Mouse (Mus musculus) heart, embryonic 11.5 days (tissue): ENCODE data around the gene Sgsm2. TPM values are rescaled to one million over a fixed set of nuclear protein-coding genes. Genes with fewer than 3 reads are reported as not detected.

Experiments
- ATAC-seq: fragments of 200-750 bp; cut with Nextera tagmentation; replicated peaks from 2 replicates; pipeline ENCODE4 v1.8.0; 2017; ENCODE audit warnings: moderate library complexity; ENCODE audit not compliant: insufficient number of reproducible peaks, low FRiP score, low TSS enrichment
- H3K27ac ChIP-seq: fragments of 300-500 bp; sonication (generic); 2 replicates; pipeline ENCODE4 v1.5.1; 2014; ENCODE audit warnings: mild to moderate bottlenecking, low read depth, low read length
- H3K27me3 ChIP-seq: fragments of 300-500 bp; sonication (generic); 2 replicates; pipeline ENCODE4 v1.6.1; 2014; ENCODE audit warnings: mild to moderate bottlenecking, low read length, mixed read lengths; ENCODE audit not compliant: control insufficient read depth, insufficient read depth
- H3K36me3 ChIP-seq: fragments of 300-500 bp; sonication (generic); 2 replicates; pipeline ENCODE4 v1.6.1; 2014; ENCODE audit warnings: mild to moderate bottlenecking, low read length, moderate library complexity, mixed read lengths; ENCODE audit not compliant: control insufficient read depth, insufficient read depth
- H3K4me1 ChIP-seq: fragments of 300-500 bp; sonication (generic); 2 replicates; pipeline ENCODE4 v1.6.1; 2014; ENCODE audit warnings: low read length; ENCODE audit not compliant: control insufficient read depth, insufficient read depth
- H3K4me2 ChIP-seq: fragments of 300-500 bp; sonication (generic); 2 replicates; pipeline ENCODE4 v1.6.1; 2014; ENCODE audit warnings: mild to moderate bottlenecking, moderate library complexity
- H3K4me3 ChIP-seq: fragments of 300-500 bp; sonication (generic); 2 replicates; pipeline ENCODE4 v1.5.1; 2014; ENCODE audit warnings: low read depth, low read length
- H3K9ac ChIP-seq: fragments of 300-500 bp; sonication (generic); 2 replicates; pipeline ENCODE4 v1.6.1; 2014; ENCODE audit warnings: mild to moderate bottlenecking, low read depth, low read length, moderate library complexity
- H3K9me3 ChIP-seq: fragments of 300-500 bp; sonication (generic); replicated peaks from 2 replicates; pipeline ENCODE4 v1.6.1; 2016; ENCODE audit warnings: low read length; ENCODE audit not compliant: control insufficient read depth
- WGBS: fragments of 180-500 bp; shearing (Covaris S2); extraction: QIAGEN DNeasy Blood & Tissue Kit; methylation state at CpG from one replicate; pipeline ENCODE4 v1.1.7; 2014; ENCODE audit not compliant: insufficient replicate concordance; 5-methylcytosine and 5-hydroxymethylcytosine counted together
- polyA plus RNA-seq: library from polyadenylated mRNA; unstranded; fragments of >200 nt; fragmentation: Nextera tagmentation; extraction: Ambion mirVana; gene quantifications from 2 replicates; pipeline ENCODE4 v1.2.1, GENCODE M21; 2014

Gene Sgsm2
- 3.9 and 5.5 TPM in 2 replicates for polyA plus RNA-seq

DNA sequence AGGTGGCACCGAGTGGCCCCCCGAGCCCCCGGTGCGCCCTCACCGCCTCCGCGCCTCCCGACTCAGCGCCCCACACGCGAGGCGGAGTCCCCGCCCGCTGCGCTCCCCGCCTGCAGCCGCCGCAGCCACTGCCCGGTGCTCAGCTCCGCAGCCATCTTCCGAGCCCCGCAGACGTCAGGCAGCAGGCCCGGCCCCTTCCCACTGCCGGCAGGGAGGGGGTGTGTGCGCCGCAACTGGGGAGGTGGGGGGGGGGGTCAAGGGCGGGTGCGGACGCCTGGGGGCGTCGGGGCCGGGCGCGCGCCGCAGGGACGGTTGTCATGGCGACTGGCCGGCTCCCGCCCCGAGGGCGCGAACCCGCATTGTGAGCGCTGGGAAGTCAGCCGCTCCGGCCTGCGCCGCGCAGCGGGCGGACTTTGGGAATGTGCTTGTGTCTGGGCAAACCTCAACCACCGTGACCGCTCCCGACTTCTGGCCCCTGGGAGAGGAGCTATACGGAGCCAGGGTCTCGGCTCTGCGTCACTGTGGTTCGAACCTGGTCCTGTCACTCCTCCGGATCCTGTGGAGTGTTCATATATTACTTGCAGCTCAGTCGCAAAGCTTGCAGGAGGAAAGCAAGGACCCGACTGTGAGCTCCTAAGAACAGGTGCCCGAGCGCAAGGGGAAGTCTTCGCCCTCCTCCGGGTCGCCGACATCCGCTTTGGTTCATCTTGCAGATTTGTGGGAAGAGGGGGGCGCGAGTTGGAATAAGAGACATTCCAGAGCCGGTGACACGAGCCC, at the start of gene Sgsm2:
Sgsm2 (minus strand) TSS at position 160 of the 777 bp plus-strand sequence.
- Histone ChIP-seq H3K27me3 (no peaks in the 10 kb centered on the region), H3K4me1 (peaks cover 5% of the 10 kb centered on the region; the same call in 1 of the 2 replicates), H3K36me3 (peaks cover 17% of the 10 kb centered on the region; the same call in 1 of the 2 replicates), H3K4me2 (peak within 1 kb of the TSS; percentile 94), H3K9me3 (no peaks in the 10 kb centered on the region), H3K9ac (peak within 1 kb of the TSS; percentile 82), H3K27ac (peak within 1 kb of the TSS; percentile 79), H3K4me3 (peak within 1 kb of the TSS; percentile 91)
- peak; percentile 77 for ATAC-seq
- WGBS, result under 1% methylated on average over 67 of the region's 74 CpGs

DNA sequence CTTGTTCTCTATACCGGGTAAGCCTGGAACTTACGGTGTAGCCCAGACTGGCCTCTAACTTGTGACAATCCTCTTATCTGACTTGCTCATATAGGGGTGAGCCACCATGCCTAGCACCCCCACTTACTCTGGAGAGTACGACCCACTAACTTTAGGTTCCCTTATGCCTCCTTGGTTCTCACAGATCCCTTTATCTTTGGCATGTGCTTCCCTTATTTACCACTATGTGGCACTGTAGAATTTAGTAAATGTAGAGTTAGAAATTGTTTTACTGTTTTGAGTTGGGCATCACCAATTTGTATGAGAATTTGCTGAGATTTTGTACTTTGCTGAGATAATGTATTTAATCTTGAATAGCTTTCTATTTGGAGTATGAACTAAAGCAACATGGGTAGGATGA, 49.5 kb upstream of the Sgsm2 start:
- H3K4me3 ChIP-seq, result no peak overlapping the region

DNA sequence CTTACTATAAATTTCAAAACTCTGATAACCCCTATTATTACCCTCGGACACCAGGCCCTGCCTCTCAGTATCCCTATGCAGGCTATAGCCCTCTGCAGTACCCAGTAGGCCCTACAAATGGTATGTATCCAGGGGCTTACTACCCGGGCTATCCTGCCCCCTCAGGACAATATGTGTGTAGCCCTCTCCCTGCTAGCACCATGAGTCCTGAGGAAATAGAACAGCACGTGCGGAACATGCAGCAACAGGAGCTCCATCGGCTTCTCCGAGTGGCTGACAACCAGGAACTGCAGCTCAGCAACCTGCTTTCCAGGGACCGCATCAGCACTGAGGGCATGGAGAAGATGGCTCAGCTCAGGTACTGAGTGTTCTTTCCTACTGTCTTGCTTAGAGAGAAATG, 33.5 kb upstream of the Sgsm2 start:
- Histone ChIP-seq H3K27me3 (no peaks in the 10 kb centered on the region), H3K36me3 (peaks cover 11% of the 10 kb centered on the region), H3K4me2 (no peak overlapping the region), H3K9ac (no peak overlapping the region), H3K9me3 (no peaks in the 10 kb centered on the region), H3K4me1 (peaks cover 9% of the 10 kb centered on the region), H3K4me3 (no peak overlapping the region), H3K27ac (no peak overlapping the region)
- ATAC-seq, result no peak
- 91% methylated on average over 7 of the region's 7 CpGs for WGBS

More for the DNA sequence above, 49.5 kb upstream of the Sgsm2 start:
- no peak for ATAC-seq
- Histone ChIP-seq H3K9me3 (no peaks in the 10 kb centered on the region), H3K27ac (no peak overlapping the region), H3K27me3 (no peaks in the 10 kb centered on the region), H3K9ac (no peak overlapping the region), H3K36me3 (peaks cover 8% of the 10 kb centered on the region; the same call in 1 of the 2 replicates), H3K4me2 (no peak overlapping the region), H3K4me1 (no peaks in the 10 kb centered on the region)
- WGBS, result 66% methylated on average over 3 of the region's 3 CpGs

DNA sequence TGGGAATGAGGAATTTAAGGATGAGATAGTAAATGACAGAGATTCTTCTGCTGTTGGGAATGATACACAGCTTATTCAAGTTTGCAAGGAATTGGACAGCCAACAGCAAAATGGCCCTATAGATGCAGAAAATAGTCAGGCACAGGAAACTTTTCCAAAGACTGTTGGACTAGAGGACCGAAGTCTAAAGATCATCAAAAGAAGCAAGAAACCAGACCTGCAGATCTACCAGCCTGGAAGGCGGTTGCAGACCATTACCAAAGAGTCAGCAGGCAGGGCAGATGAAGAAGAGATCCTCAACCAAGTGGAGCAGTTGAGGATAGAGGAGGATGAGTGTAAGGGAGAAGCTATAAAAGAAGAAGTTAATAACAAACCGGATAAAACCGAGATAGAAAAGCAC, 32.3 kb upstream of the Sgsm2 start:
- ATAC-seq, result no peak
- no peaks in the 10 kb centered on the region for H3K27me3 ChIP-seq
- no peak overlapping the region for H3K27ac ChIP-seq
- WGBS, result 78% methylated on average over 4 of the region's 4 CpGs
- H3K9me3 ChIP-seq, result no peaks in the 10 kb centered on the region
- H3K36me3 ChIP-seq, result peaks cover 6% of the 10 kb centered on the region
- H3K4me3 ChIP-seq, result no peak overlapping the region
- H3K4me2 ChIP-seq, result no peak overlapping the region
- H3K4me1 ChIP-seq, result peaks cover 15% of the 10 kb centered on the region
- H3K9ac ChIP-seq, result no peak overlapping the region

DNA sequence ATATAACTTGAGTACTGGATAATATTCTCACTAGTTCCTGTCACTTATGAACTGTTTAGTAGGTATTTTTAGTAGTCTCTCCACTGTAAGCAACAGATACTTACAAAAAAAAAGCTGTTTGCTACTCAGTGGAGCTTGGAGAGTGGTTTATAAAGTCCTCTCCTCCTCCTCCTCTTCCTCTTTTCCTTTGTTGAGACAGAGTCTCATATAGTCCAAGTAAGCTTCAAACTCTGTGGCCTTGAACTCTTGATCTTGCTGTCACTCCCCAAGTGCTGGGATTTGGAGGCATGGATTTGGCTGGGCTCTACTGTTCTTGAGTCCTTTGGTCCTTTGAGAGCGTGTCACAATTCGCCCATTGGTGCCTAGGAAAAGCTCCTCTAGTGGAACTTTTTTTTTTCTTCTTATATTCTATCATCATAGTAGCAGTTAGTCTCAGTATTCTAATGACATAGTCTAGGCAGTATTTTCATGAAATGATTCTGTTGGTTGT, 30.4 kb upstream of the Sgsm2 start:
- Histone ChIP-seq H3K4me2 (peak overlapping the region; percentile 80), H3K4me1 (peaks cover 15% of the 10 kb centered on the region), H3K9ac (no peak overlapping the region), H3K4me3 (no peak overlapping the region), H3K9me3 (no peaks in the 10 kb centered on the region), H3K27ac (no peak overlapping the region), H3K27me3 (no peaks in the 10 kb centered on the region), H3K36me3 (peaks cover 6% of the 10 kb centered on the region)
- ATAC-seq, result no peak
- 91% methylated on average over 2 of the region's 2 CpGs for WGBS

DNA sequence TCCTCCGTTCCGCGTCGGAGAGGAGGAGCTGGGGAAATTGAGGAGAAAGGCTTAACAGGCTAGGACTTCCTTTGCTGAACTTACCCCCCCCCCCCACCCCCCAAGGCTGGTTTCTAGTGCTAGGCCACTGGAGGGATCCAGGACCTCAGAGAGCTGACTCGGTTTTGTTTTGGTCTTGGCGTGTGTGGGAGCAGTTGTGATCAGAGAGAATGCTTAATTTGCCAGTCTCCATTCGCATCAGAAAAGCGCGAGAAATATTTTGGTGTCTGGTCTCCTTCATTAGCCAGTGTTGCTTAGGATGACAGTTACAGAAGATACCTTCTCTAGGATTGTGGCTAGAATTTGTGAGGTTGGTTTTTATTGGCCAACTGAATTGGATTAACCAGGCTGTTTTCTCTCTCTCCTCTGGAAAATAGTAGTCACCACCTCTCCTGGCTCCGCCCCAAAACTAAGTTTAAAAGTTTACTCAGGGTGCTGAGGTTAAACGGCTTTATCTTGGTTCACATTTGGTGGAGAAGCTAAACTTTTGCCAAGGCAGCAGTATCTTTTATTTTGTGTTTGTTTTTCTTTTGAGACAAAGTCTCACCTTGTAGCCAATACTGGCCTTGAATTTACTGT, 29.6 kb upstream of the Sgsm2 start:
- Histone ChIP-seq H3K9me3 (no peaks in the 10 kb centered on the region), H3K36me3 (peaks cover 6% of the 10 kb centered on the region), H3K9ac (peak overlapping the region; percentile 82), H3K27me3 (no peaks in the 10 kb centered on the region), H3K4me1 (peaks cover 15% of the 10 kb centered on the region), H3K4me2 (peak overlapping the region; percentile 80), H3K27ac (peak overlapping the region; percentile 98), H3K4me3 (peak overlapping the region; percentile 73)
- ATAC-seq, result no peak
- WGBS, result 4% methylated on average over 11 of the region's 11 CpGs

DNA sequence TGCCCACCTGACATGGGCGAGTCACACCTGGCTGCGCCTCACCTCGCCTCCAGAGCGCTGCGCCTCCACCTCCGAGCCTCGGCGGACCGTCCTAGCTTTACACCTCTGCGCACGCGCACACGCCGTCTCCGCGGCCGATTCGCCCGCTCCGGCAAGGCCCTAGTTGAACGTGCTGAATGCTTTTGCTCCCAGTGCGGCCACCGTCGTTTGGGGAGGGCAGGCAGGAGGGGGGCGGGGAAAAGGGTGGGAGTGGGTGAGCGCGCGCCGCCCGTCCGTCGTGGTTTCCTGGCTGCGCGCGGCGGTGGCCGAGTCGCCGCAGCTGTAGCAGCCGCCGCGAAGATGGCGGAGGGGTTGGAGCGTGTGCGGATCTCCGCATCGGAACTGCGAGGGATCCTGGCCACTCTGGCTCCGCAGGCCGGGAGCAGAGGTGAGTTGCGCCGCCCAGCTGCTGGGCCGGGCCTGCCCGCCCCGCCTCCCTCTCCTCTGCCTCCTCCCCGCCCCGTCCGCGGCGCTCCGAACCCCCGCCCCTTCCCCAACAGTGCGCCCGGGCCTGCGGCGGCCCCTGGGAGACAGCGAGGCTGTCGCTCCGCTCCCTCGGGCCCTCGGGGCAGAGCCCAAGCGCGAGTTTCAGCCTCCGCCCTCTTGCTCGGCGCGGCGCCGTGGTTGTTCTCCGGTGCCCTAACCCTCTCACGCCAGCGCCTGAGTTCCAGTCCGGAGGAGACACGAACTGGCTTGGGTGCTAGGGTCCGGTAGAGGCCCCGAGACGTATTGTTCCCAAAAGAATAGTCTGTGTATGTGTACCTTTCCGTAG, 28.9 kb upstream of the Sgsm2 start, which contains the start of the genes Smg6 and Srr:
Smg6 (plus strand) TSS at position 247 of the 811 bp plus-strand sequence.
Srr (minus strand) TSS at position 372 of the 811 bp plus-strand sequence.
- Histone ChIP-seq H3K9me3 (no peaks in the 10 kb centered on the region), H3K27ac (peak within 1 kb of the TSS; percentile 98), H3K36me3 (peaks cover 5% of the 10 kb centered on the region), H3K4me2 (peak within 1 kb of the TSS; percentile 80), H3K9ac (peak within 1 kb of the TSS; percentile 82), H3K4me1 (peaks cover 15% of the 10 kb centered on the region), H3K27me3 (no peaks in the 10 kb centered on the region), H3K4me3 (peak within 1 kb of the TSS; percentile 73)
- ATAC-seq, result peak; percentile 93
- WGBS, result 0% methylated on average over 64 of the region's 88 CpGs

DNA sequence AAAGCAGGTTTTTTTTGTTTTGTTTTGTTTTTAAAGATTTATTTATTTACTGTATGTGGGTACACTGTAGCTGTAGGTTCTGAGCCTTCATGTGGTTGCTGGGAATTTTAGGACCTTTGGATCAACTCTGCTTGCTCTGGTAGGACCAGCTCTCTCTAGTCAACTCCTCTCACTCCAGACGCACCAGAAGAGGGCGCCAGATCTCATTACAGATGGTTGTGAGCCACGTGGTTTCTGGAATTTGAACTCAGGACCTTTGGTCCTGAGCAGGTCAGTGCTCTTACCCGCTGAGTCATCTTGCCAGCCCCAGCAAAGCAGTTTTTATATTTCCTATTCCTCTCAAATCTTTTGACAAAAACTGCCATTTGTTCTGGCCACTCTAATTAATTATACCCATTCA, 27.3 kb upstream of the Sgsm2 start:
- Histone ChIP-seq H3K4me1 (peaks cover 15% of the 10 kb centered on the region), H3K9me3 (no peaks in the 10 kb centered on the region), H3K27me3 (no peaks in the 10 kb centered on the region), H3K4me2 (no peak overlapping the region), H3K27ac (no peak overlapping the region), H3K4me3 (no peak overlapping the region), H3K36me3 (peaks cover 4% of the 10 kb centered on the region; the same call in 1 of the 2 replicates), H3K9ac (no peak overlapping the region)
- WGBS, result 63% methylated on average over 4 of the region's 4 CpGs
- no peak for ATAC-seq
